Mouse (Mus musculus): ENCODE data around the gene Shank2. TPM values are rescaled to one million over a fixed set of nuclear protein-coding genes. Genes with fewer than 3 reads are reported as not detected.

Gene Shank2
- polyA plus RNA-seq, 1 experiment from 2014 or later, result not detected

DNA sequence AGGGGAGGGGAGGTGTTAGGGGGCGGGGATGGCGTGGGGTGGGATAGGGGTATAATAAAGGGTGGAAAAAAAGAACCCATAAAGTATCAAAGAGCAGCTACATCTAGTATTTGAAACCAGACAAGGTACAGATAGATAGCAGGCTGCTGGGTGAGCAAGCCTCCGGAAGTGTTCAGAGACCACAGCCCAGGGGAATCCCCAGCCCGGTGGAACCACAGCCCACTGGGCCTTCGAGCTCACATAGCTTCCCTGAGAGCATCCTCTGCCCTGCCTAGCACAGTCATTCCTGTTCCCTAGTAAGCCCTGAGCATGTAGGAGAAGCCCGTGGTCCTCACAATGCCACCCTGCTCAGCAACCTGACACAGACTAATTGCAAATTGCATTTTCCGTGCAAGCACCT is 443.1 kb downstream of the Shank2 start:
- WGBS (ENCODE audit: missing documents), result 36% methylated on average over 5 of the region's 7 CpGs
- no peaks in the 10 kb centered on the region for H3K36me3 ChIP-seq (ENCODE audit: inconsistent target)
- H3K4me3 ChIP-seq (ENCODE audit: inconsistent target), result no peak overlapping the region
- H3K79me2 ChIP-seq (ENCODE audit: inconsistent target), result no peaks in the 10 kb centered on the region
- no peak overlapping the region for H3K27ac ChIP-seq

DNA sequence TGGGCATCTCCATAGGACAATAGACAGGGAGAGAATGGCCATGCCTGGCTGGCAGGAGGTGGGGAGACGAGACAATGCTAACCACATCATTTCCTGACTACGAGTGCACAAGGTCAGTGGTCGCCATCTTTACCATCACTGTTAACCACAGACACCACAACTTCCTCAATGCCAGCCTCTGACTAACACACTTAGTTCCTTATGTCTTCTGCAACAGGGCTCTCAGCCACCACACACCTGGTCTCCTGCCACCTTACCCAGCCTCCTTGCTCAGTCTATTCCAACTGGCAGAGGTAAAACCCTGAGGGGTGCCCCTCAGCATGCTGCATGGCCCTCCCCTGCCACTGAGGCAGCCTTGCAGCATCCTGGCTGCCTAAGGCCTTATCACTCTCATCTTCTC is 445.4 kb downstream of the Shank2 start:
- no peak overlapping the region for H3K27ac ChIP-seq
- H3K36me3 ChIP-seq (ENCODE audit: inconsistent target), result no peaks in the 10 kb centered on the region
- WGBS (ENCODE audit: missing documents), result 0% methylated on average over 3 of the region's 3 CpGs
- H3K4me3 ChIP-seq (ENCODE audit: inconsistent target), result no peak overlapping the region
- H3K79me2 ChIP-seq (ENCODE audit: inconsistent target), result no peaks in the 10 kb centered on the region

DNA sequence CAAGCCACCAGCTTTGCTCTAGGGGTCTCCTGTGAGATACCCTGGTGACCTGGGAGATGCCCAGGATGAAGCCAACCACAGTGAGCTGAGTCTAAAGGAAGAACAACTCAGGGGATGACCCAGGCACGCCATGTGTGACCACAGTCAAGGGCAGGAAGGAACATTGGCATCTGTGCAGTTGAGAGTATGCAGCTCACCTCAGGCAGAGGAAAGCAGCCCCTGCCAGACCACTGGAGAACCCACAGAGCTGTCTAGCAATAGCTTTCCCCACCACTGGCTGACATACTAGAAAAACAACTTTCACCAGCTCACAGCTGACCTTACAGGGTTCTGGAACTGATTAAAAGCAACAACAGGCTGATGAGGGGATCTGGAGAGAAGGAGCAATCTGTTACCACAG is 446.5 kb downstream of the Shank2 start:
- no peak overlapping the region for H3K4me3 ChIP-seq (ENCODE audit: inconsistent target)
- H3K27ac ChIP-seq, result no peak overlapping the region
- WGBS (ENCODE audit: missing documents), result 10% methylated on average over 1 of the region's 1 CpGs
- no peaks in the 10 kb centered on the region for H3K79me2 ChIP-seq (ENCODE audit: inconsistent target)
- H3K36me3 ChIP-seq (ENCODE audit: inconsistent target), result no peaks in the 10 kb centered on the region

DNA sequence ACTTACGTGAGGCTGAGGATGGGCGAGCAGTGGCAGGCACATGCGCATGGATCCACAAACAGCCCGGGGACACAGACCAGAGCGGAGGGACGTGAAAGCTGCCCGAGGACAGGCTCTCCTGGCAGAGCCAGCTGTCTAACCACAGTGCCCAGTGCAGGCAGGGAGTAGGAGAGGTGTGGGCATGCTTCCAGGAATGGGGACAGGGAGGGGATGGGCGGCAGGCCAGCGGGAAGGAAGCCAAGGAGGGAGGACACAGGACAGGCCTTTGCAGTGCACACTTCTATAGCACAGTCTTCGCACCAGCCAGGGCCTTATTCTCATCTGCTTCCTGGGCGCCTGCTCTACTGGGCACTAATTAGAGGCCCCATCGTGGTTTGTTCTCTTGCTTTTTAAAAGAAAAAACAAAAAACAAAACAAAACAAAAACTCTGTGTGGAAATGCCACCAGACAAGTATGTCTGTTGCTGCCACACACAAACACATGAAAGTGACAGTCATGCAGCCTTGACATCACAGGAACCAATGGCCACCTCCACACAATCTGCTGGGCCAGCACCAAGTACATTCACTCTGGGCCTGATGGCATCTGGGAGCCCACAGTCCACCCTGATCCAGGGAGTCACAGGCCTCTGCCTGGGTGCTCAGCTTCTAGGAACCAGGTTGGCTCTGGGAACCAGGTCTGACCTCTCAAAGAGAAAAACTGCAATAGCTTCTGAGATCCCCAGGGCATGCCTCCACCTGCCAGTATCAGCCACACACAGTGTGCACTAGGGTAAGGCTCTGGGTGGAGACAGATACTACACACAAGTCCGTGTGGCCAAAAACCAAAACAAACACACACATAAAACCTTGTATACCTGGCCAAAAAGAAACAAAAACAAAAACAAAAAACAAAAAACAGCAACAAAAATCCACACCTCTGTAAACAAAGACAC is 448.2 kb downstream of the Shank2 start:
- H3K36me3 ChIP-seq (ENCODE audit: inconsistent target), result no peaks in the 10 kb centered on the region
- 81% methylated on average over 13 of the region's 13 CpGs for WGBS (ENCODE audit: missing documents)
- no peaks in the 10 kb centered on the region for H3K79me2 ChIP-seq (ENCODE audit: inconsistent target)
- H3K27ac ChIP-seq, result no peak overlapping the region
- no peak overlapping the region for H3K4me3 ChIP-seq (ENCODE audit: inconsistent target)

DNA sequence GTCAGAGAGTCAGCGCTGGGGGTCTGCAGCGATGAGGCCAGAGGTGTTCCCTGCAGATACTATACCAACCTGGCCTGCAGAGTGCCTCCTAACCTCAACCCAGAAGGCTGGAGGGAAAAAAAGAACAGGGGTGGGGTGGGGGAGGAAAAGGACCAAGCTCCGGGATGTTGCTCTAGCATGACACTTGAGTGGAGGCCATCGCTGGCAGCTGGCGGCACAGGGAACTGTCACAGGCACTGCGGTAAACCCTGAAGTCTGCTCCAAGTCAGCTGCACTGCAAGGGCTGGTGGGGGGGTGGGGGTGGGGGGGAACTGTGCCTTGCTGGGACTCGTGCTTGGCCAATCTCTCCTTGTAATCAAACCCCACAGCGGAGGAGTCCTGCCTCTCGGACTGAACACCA is 448.9 kb downstream of the Shank2 start:
- 85% methylated on average over 8 of the region's 9 CpGs for WGBS (ENCODE audit: missing documents)
- no peak overlapping the region for H3K27ac ChIP-seq
- no peak overlapping the region for H3K4me3 ChIP-seq (ENCODE audit: inconsistent target)
- no peaks in the 10 kb centered on the region for H3K79me2 ChIP-seq (ENCODE audit: inconsistent target)
- H3K36me3 ChIP-seq (ENCODE audit: inconsistent target), result no peaks in the 10 kb centered on the region

DNA sequence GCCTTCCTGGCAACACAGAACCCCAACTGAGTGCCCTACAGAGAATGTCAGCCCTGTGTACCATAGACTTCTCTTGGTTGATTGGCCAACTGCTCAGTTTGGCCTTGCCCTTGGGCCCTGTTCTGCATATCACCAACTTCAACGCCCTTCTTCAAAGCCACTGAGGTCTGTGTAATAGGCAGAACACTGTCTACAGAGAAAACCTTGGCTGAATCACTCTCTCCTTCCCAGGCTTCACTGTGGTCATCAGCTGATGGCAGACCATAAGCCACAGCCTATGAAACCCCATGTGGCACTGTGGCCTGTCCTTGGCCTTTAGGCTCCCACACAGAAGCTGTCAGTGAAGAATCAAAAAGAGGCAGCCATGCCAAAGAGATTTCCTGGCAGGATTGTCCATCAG is 457.2 kb downstream of the Shank2 start:
- 92% methylated on average over 1 of the region's 1 CpGs for WGBS (ENCODE audit: missing documents)
- no peak overlapping the region for H3K4me3 ChIP-seq (ENCODE audit: inconsistent target)
- H3K27ac ChIP-seq, result no peak overlapping the region
- H3K79me2 ChIP-seq (ENCODE audit: inconsistent target), result no peaks in the 10 kb centered on the region
- no peaks in the 10 kb centered on the region for H3K36me3 ChIP-seq (ENCODE audit: inconsistent target)

DNA sequence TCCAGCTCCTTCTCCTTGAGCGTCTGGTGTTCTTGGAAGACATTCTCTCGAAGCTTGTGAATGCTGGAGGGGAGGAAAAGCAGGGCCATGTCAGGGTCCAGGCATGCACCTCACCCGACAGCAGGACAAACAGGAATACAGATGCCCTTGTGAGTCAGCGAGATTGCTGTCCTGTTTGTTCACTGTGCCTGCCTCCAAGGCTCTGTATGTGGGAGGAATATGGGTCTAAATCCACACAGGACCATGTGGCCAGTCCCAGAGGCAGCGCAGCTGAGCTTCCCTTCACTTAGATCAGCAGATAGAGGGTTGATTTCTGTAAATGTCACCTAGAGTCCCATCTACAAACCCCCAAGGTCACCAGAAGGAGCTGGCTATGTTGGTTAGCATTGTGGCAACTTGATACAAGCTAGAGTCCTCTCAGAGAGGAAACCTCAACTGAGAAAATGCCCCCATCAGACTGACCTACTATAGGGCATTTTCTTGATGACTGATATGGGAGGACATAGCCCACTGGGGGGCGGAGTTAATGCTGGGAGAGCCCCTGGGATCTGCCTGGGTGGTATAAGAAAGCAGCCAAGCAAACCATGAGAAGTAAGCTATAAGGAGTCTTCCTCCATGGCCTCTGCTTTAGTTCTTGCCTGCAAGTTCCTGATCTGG is 459.6 kb downstream of the Shank2 start:
- WGBS (ENCODE audit: missing documents), result 92% methylated on average over 6 of the region's 6 CpGs
- Histone ChIP-seq H3K4me3 (ENCODE audit: inconsistent target) (no peak overlapping the region), H3K36me3 (ENCODE audit: inconsistent target) (no peaks in the 10 kb centered on the region), H3K79me2 (ENCODE audit: inconsistent target) (no peaks in the 10 kb centered on the region), H3K27ac (no peak overlapping the region)

DNA sequence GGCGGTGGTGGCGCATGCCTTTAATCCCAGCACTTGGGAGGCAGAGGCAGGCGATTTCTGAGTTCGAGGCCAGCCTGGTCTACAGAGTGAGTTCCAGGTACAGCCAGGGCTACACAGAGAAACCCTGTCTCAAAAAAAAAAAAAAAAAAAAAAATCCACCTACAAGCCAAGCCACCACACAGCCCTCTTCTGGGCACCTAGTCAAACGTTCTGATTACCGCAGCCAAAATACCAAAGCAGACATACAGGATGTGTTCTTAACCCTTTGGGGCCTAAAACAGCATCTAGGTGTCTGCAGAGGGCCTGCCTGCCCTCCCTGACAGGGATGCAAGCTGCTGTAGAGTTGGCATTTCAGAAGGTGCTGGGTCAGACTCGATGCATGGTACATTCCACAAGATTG is 460.8 kb downstream of the Shank2 start:
- 90% methylated on average over 4 of the region's 7 CpGs for WGBS (ENCODE audit: missing documents)
- Histone ChIP-seq H3K4me3 (ENCODE audit: inconsistent target) (no peak overlapping the region), H3K36me3 (ENCODE audit: inconsistent target) (no peaks in the 10 kb centered on the region), H3K79me2 (ENCODE audit: inconsistent target) (no peaks in the 10 kb centered on the region), H3K27ac (no peak overlapping the region)

DNA sequence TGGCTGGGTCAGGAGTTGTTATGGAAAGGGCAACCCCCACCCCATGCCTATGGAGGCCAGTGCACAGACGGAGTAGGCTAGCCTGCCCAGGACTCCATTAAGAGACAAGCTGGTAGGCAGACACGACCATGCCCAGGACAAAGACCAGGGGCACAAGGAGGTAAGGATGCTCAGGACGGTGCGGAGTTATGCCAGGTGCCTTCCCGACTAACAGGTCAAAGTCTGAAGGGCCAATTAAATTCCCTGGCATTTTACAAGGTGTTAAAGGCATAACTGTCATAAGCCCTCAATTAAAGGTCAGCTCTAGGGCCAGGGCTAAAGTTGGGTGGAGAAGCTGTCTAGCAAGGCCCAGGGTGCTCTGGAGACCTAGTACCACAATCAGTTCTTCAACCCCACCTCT is 467.0 kb downstream of the Shank2 start:
- Histone ChIP-seq H3K79me2 (ENCODE audit: inconsistent target) (no peaks in the 10 kb centered on the region), H3K36me3 (ENCODE audit: inconsistent target) (no peaks in the 10 kb centered on the region), H3K27ac (no peak overlapping the region), H3K4me3 (ENCODE audit: inconsistent target) (no peak overlapping the region)
- 95% methylated on average over 5 of the region's 5 CpGs for WGBS (ENCODE audit: missing documents)

DNA sequence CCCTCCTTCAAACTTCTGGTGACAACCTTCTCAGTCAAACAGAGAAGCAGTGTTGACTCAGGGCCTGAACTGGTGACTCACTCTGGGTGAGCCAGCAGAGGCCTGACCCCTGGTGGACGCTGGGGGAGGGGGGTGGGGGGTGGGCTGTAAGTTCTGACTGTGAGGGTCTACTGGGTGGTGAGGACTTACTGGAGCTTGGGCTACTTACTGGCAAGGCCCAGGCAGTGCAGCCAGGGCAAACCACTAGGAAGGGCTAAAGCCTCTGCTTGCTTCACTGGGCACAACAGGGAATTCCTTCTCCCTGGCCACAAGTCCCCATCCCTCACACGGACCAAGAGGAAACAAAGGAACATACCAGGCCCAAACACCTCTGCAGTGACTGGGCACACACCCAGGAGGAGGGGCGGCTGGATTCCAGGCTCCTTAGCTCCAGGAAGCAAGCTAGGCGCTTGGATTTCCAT is 467.5 kb downstream of the Shank2 start:
- no peak overlapping the region for H3K27ac ChIP-seq
- no peaks in the 10 kb centered on the region for H3K79me2 ChIP-seq (ENCODE audit: inconsistent target)
- 64% methylated on average over 4 of the region's 4 CpGs for WGBS (ENCODE audit: missing documents)
- H3K36me3 ChIP-seq (ENCODE audit: inconsistent target), result no peaks in the 10 kb centered on the region
- H3K4me3 ChIP-seq (ENCODE audit: inconsistent target), result no peak overlapping the region

DNA sequence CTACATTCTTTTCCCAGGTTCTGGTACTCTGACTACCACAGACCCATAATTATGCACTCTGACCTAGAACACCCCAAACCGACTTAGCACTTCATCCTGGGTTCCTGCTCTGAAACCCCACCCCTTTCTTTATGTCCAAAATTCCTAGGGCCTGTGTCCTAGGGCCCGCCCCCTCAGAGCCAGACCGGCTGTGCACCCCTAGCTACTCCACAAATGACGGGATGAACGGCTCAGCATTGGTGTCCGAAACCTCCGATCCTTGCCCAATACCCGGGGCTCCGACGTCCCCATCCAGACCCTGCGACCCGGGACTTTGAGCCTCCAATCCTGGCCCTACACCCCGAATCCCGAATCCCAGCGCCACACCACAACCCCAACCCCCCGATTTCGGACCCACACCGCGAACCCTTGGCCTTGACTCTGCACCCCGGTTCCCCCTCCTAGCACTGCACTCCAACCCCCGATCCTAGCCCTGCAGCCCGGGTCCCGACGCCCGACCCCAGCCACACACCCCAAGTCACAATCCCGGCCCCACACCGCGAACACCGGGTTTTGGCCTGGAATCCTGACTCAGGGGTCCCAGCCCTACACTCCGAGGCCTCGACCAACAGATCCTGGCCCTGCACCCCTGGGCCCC is 468.3 kb downstream of the Shank2 start:
- H3K36me3 ChIP-seq (ENCODE audit: inconsistent target), result no peaks in the 10 kb centered on the region
- H3K27ac ChIP-seq, result no peak overlapping the region
- no peak overlapping the region for H3K4me3 ChIP-seq (ENCODE audit: inconsistent target)
- no peaks in the 10 kb centered on the region for H3K79me2 ChIP-seq (ENCODE audit: inconsistent target)
- 28% methylated on average over 25 of the region's 31 CpGs for WGBS (ENCODE audit: missing documents)

DNA sequence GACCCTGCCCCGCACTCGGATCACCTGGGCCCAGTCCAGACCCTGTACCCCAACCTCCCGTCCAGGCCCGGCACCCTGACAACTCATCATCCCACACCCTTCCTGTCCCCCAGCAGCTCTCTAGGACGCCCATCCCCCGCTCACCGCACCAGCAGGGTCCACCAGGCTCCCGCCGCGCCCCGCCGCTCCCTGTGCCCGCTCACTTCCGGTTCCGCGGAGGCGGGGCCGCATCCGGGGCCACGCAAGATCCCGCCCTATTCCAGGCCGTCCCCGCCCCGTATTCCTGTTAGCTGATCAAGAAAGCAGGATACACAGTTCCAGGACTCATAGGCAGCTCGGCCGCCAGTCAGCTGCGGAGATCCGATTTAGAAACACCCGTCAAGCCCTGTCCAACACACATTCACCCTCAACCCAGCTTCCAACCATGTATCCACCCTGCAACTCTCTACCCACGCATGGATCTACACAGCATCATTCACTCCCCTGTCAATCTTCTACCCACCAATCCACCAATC is 468.9 kb downstream of the Shank2 start, which contains the start of gene Cttn:
Gene Cttn (minus strand): TSS at position 465 of the 515 bp plus-strand sequence.
- H3K27ac ChIP-seq, result no peak within 1 kb of the TSS
- H3K79me2 ChIP-seq (ENCODE audit: inconsistent target), result no peaks in the 10 kb centered on the region
- no peak within 1 kb of the TSS for H3K4me3 ChIP-seq (ENCODE audit: inconsistent target)
- H3K36me3 ChIP-seq (ENCODE audit: inconsistent target), result no peaks in the 10 kb centered on the region
- 16% methylated on average over 28 of the region's 30 CpGs for WGBS (ENCODE audit: missing documents)

DNA sequence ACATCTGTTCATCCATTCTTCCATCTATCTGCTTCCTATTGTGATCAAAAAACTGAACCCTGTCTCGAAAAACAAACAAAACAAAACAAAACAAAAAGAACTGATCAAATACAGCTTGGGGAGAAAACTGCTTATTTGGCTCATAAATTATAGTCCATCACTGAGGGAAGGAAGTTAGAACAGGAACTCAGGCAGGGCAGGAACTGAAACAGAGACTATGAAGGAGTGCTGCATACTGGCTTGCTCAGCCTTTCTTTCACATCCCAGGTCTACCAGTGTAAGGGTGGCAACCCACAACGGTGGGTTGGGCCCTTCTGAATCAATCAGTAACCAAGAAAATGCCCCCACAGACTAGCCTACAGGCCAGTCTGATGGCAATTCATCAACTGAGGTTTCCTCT is 469.4 kb downstream of the Shank2 start:
- Histone ChIP-seq H3K4me3 (ENCODE audit: inconsistent target) (no peak overlapping the region), H3K79me2 (ENCODE audit: inconsistent target) (no peaks in the 10 kb centered on the region), H3K36me3 (ENCODE audit: inconsistent target) (peaks cover 4% of the 10 kb centered on the region; the same call in 1 of the 2 replicates), H3K27ac (no peak overlapping the region)
- 48% methylated on average over 2 of the region's 2 CpGs for WGBS (ENCODE audit: missing documents)

DNA sequence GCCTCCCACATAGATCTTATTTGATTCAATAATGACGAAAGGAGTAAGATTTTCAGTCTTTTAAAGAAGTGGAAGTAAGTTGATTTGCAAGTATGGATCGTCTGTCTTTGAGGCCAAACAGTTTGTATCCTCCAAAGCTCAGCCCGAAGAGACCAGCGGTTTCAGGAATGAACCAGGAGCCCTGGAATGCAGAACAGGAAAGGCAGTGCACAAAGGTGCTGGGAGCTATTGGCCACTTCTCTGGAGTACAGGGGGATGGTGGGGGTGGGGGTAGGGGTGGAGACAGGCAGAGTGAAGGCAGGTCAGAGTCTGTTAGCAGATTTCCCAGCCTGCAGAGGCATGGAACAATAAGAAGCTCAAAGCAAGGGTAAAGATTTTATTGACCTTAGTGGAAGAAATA is 471.8 kb downstream of the Shank2 start:
- H3K79me2 ChIP-seq (ENCODE audit: inconsistent target), result no peaks in the 10 kb centered on the region
- peaks cover 16% of the 10 kb centered on the region; the same call in 1 of the 2 replicates for H3K36me3 ChIP-seq (ENCODE audit: inconsistent target)
- no peak overlapping the region for H3K27ac ChIP-seq
- 80% methylated on average over 4 of the region's 4 CpGs for WGBS (ENCODE audit: missing documents)
- no peak overlapping the region for H3K4me3 ChIP-seq (ENCODE audit: inconsistent target)
